Mouse (Mus musculus): ENCODE data around the gene Csrp3. TPM values are rescaled to one million over a fixed set of nuclear protein-coding genes. Genes with fewer than 3 reads are reported as not detected.

Csrp3 gene
- polyA plus RNA-seq, 1 experiment from 2014 or later = not detected

- 95% methylated on average over 14 of the region's 14 CpGs for WGBS
- Histone ChIP-seq H3K27me3 (ENCODE audit: control insufficient read depth, insufficient read depth, low read length) (no peaks in the 10 kb centered on the region), H3K9ac (ENCODE audit: low read length) (no peak overlapping the region), H3K4me2 (no peak overlapping the region), H3K27ac (ENCODE audit: low read depth, low read length) (no peak overlapping the region), H3K36me3 (ENCODE audit: control insufficient read depth, insufficient read depth, low read length) (peaks cover 48% of the 10 kb centered on the region), H3K9me3 (ENCODE audit: control insufficient read depth, low read length) (no peaks in the 10 kb centered on the region), H3K4me3 (ENCODE audit: low read depth, low read length) (no peak overlapping the region), H3K4me1 (ENCODE audit: control insufficient read depth, insufficient read depth, low read length) (peaks cover 8% of the 10 kb centered on the region)
- DNase-seq (ENCODE audit: low spot score, missing footprints) (no peak), ATAC-seq (ENCODE audit: low FRiP score) (no peak)
Observed at GRCm38 (mm10) chr7:48875096-48875495, 27.3 kb upstream of the Csrp3 start.

DNA sequence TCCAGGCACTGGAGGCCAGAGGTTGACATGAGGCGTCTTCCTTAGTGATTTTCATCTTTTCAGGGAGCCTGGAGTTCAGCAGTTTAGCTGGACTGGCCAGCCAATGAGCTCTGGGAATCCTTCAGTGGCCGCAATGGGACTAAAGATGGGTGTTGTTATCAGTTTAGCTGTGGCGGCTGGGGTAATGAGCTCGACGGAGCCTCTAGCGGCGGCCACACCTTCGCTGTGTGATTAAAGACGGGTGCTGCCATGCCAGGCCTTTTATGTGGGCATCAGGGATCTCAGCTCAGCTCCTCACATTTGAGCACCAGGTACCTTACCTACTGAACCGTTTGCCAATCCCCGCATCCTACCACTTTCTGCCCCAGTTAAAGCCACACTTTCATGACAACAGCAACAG lies 23.5 kb upstream of the Csrp3 start:
- H3K27me3 ChIP-seq (ENCODE audit: control insufficient read depth, insufficient read depth, low read length) = no peaks in the 10 kb centered on the region
- H3K4me3 ChIP-seq (ENCODE audit: low read depth, low read length) = no peak overlapping the region
- no peak for ATAC-seq (ENCODE audit: low FRiP score)
- H3K9ac ChIP-seq (ENCODE audit: low read length) = no peak overlapping the region
- no peak for DNase-seq (ENCODE audit: low spot score, missing footprints)
- no peak overlapping the region for H3K4me2 ChIP-seq
- H3K36me3 ChIP-seq (ENCODE audit: control insufficient read depth, insufficient read depth, low read length) = peaks cover 50% of the 10 kb centered on the region
- 93% methylated on average over 11 of the region's 11 CpGs for WGBS
- no peaks in the 10 kb centered on the region for H3K9me3 ChIP-seq (ENCODE audit: control insufficient read depth, low read length)
- H3K4me1 ChIP-seq (ENCODE audit: control insufficient read depth, insufficient read depth, low read length) = no peaks in the 10 kb centered on the region
- no peak overlapping the region for H3K27ac ChIP-seq (ENCODE audit: low read depth, low read length)

GRCm38 (mm10) chr7:48870579-48871180 lies 22.8 kb upstream of the Csrp3 start:
- 95% methylated on average over 21 of the region's 21 CpGs for WGBS
- peaks cover 46% of the 10 kb centered on the region for H3K36me3 ChIP-seq (ENCODE audit: control insufficient read depth, insufficient read depth, low read length)
- no peak for DNase-seq (ENCODE audit: low spot score, missing footprints)
- no peak overlapping the region for H3K4me3 ChIP-seq (ENCODE audit: low read depth, low read length)
- H3K27me3 ChIP-seq (ENCODE audit: control insufficient read depth, insufficient read depth, low read length) = no peaks in the 10 kb centered on the region
- H3K4me2 ChIP-seq = no peak overlapping the region
- no peaks in the 10 kb centered on the region for H3K9me3 ChIP-seq (ENCODE audit: control insufficient read depth, low read length)
- ATAC-seq (ENCODE audit: low FRiP score) = no peak
- H3K27ac ChIP-seq (ENCODE audit: low read depth, low read length) = no peak overlapping the region
- H3K9ac ChIP-seq (ENCODE audit: low read length) = no peak overlapping the region
- no peaks in the 10 kb centered on the region for H3K4me1 ChIP-seq (ENCODE audit: control insufficient read depth, insufficient read depth, low read length)

- Histone ChIP-seq H3K4me2 (no peak overlapping the region), H3K4me1 (ENCODE audit: control insufficient read depth, insufficient read depth, low read length) (no peaks in the 10 kb centered on the region), H3K36me3 (ENCODE audit: control insufficient read depth, insufficient read depth, low read length) (peaks cover 40% of the 10 kb centered on the region), H3K27me3 (ENCODE audit: control insufficient read depth, insufficient read depth, low read length) (no peaks in the 10 kb centered on the region), H3K9ac (ENCODE audit: low read length) (no peak overlapping the region), H3K9me3 (ENCODE audit: control insufficient read depth, low read length) (no peaks in the 10 kb centered on the region), H3K27ac (ENCODE audit: low read depth, low read length) (no peak overlapping the region), H3K4me3 (ENCODE audit: low read depth, low read length) (no peak overlapping the region)
- WGBS = 94% methylated on average over 6 of the region's 6 CpGs
- no peak for ATAC-seq (ENCODE audit: low FRiP score)
- no peak for DNase-seq (ENCODE audit: low spot score, missing footprints)
Observed at GRCm38 (mm10) chr7:48870144-48870543, 22.3 kb upstream of the Csrp3 start.

GRCm38 (mm10) chr7:48867576-48867975 lies 19.7 kb upstream of the Csrp3 start:
- DNase-seq (ENCODE audit: low spot score, missing footprints) (no peak), ATAC-seq (ENCODE audit: low FRiP score) (no peak)
- Histone ChIP-seq H3K27ac (ENCODE audit: low read depth, low read length) (no peak overlapping the region), H3K4me2 (no peak overlapping the region), H3K4me1 (ENCODE audit: control insufficient read depth, insufficient read depth, low read length) (no peaks in the 10 kb centered on the region), H3K4me3 (ENCODE audit: low read depth, low read length) (no peak overlapping the region), H3K36me3 (ENCODE audit: control insufficient read depth, insufficient read depth, low read length) (peaks cover 33% of the 10 kb centered on the region), H3K27me3 (ENCODE audit: control insufficient read depth, insufficient read depth, low read length) (no peaks in the 10 kb centered on the region), H3K9ac (ENCODE audit: low read length) (no peak overlapping the region), H3K9me3 (ENCODE audit: control insufficient read depth, low read length) (no peaks in the 10 kb centered on the region)
- WGBS = 96% methylated on average over 18 of the region's 18 CpGs

- no peak overlapping the region for H3K9ac ChIP-seq (ENCODE audit: low read length)
- WGBS = 95% methylated on average over 9 of the region's 9 CpGs
- H3K4me1 ChIP-seq (ENCODE audit: control insufficient read depth, insufficient read depth, low read length) = no peaks in the 10 kb centered on the region
- H3K36me3 ChIP-seq (ENCODE audit: control insufficient read depth, insufficient read depth, low read length) = peaks cover 8% of the 10 kb centered on the region
- H3K27ac ChIP-seq (ENCODE audit: low read depth, low read length) = no peak overlapping the region
- ATAC-seq (ENCODE audit: low FRiP score) = no peak
- no peak overlapping the region for H3K4me2 ChIP-seq
- H3K27me3 ChIP-seq (ENCODE audit: control insufficient read depth, insufficient read depth, low read length) = no peaks in the 10 kb centered on the region
- no peaks in the 10 kb centered on the region for H3K9me3 ChIP-seq (ENCODE audit: control insufficient read depth, low read length)
- no peak overlapping the region for H3K4me3 ChIP-seq (ENCODE audit: low read depth, low read length)
- DNase-seq (ENCODE audit: low spot score, missing footprints) = no peak
Observed at GRCm38 (mm10) chr7:48864671-48865458, 17.0 kb upstream of the Csrp3 start.

DNA sequence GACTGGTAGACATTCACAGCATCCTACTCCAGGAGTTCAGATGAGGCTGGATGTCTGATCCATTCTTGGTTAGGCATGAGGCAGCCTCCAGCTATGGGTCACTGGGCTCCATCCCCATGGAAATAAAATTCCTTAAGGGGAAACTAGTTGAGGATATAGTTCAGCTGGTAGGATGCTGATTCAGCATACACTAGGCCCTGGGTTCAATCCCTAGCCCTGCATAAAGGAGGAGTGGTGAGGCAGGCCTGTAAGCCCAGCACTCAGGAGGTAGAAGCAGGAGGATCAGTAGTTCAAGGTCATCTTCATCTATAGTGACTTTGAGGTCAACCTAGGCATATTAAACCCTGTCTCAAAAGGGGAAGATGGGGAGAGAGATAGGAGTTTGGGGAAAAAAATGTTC lies 16.4 kb upstream of the Csrp3 start:
- Histone ChIP-seq H3K9me3 (ENCODE audit: control insufficient read depth, low read length) (no peaks in the 10 kb centered on the region), H3K4me2 (no peak overlapping the region), H3K4me3 (ENCODE audit: low read depth, low read length) (no peak overlapping the region), H3K4me1 (ENCODE audit: control insufficient read depth, insufficient read depth, low read length) (no peaks in the 10 kb centered on the region), H3K27me3 (ENCODE audit: control insufficient read depth, insufficient read depth, low read length) (no peaks in the 10 kb centered on the region), H3K36me3 (ENCODE audit: control insufficient read depth, insufficient read depth, low read length) (peaks cover 6% of the 10 kb centered on the region; the same call in 1 of the 2 replicates), H3K9ac (ENCODE audit: low read length) (no peak overlapping the region), H3K27ac (ENCODE audit: low read depth, low read length) (no peak overlapping the region)
- DNase-seq (ENCODE audit: low spot score, missing footprints) = no peak
- ATAC-seq (ENCODE audit: low FRiP score) = no peak

DNA sequence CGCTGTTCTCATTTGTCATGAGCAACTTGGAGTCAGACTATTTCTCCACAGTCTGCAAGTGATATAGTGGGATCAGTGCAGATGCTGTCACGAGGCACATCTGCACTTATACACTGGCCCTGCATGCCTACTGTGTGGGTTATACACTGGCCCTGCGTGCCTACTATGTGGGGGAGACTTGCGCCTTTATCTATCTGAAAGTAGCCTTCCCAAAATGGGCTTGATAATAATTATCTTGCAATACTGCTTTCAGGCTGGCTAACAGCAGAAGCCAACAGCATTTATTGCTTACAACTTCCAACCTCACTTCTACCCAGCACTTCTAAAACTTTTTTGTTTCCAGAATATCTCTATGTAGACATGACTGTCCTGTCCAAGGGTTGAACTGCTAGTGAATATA lies 14.0 kb upstream of the Csrp3 start:
- H3K9ac ChIP-seq (ENCODE audit: low read length) = no peak overlapping the region
- no peaks in the 10 kb centered on the region for H3K27me3 ChIP-seq (ENCODE audit: control insufficient read depth, insufficient read depth, low read length)
- ATAC-seq (ENCODE audit: low FRiP score) = no peak
- H3K9me3 ChIP-seq (ENCODE audit: control insufficient read depth, low read length) = no peaks in the 10 kb centered on the region
- 92% methylated on average over 4 of the region's 4 CpGs for WGBS
- H3K27ac ChIP-seq (ENCODE audit: low read depth, low read length) = no peak overlapping the region
- no peaks in the 10 kb centered on the region; the same call in 1 of the 2 replicates for H3K36me3 ChIP-seq (ENCODE audit: control insufficient read depth, insufficient read depth, low read length)
- no peak for DNase-seq (ENCODE audit: low spot score, missing footprints)
- no peak overlapping the region for H3K4me2 ChIP-seq
- H3K4me3 ChIP-seq (ENCODE audit: low read depth, low read length) = no peak overlapping the region
- H3K4me1 ChIP-seq (ENCODE audit: control insufficient read depth, insufficient read depth, low read length) = no peaks in the 10 kb centered on the region

DNA sequence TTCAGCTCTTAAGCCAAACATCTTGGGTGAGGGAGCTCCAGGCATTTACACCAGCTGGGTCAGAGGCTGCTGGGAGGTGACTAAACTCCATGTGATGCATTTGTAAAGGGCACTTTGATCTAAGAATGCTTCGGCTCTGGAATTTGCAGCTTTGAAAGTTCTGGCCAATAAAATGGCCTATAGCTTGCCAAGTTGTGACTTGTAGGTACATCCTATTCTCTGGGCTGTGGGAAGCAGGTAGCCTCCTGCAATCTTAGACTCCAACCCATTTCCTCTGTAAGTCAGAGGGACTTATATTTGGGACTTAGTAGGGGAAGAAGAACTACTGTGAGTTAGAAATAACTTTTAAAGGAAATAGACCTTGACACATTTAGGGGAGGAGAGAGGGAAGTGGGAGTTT lies 13.1 kb upstream of the Csrp3 start:
- DNase-seq (ENCODE audit: low spot score, missing footprints) (no peak), ATAC-seq (ENCODE audit: low FRiP score) (no peak)
- WGBS = 71% methylated on average over 1 of the region's 1 CpGs
- Histone ChIP-seq H3K27ac (ENCODE audit: low read depth, low read length) (no peak overlapping the region), H3K9me3 (ENCODE audit: control insufficient read depth, low read length) (no peaks in the 10 kb centered on the region), H3K36me3 (ENCODE audit: control insufficient read depth, insufficient read depth, low read length) (no peaks in the 10 kb centered on the region; the same call in 1 of the 2 replicates), H3K4me1 (ENCODE audit: control insufficient read depth, insufficient read depth, low read length) (no peaks in the 10 kb centered on the region), H3K4me2 (no peak overlapping the region), H3K9ac (ENCODE audit: low read length) (no peak overlapping the region), H3K4me3 (ENCODE audit: low read depth, low read length) (no peak overlapping the region), H3K27me3 (ENCODE audit: control insufficient read depth, insufficient read depth, low read length) (no peaks in the 10 kb centered on the region)

Data from midbrain, embryonic 11.5 days (tissue).